Mouse (Mus musculus) heart, embryonic 12.5 days (tissue): ENCODE results near the gene Gm17490. TPM values are rescaled to one million over a fixed set of nuclear protein-coding genes. Genes with fewer than 3 reads are reported as not detected.

ENCODE experiments used
- ATAC-seq: fragments of 200-750 bp; cut with Nextera tagmentation; 2 replicates; pipeline ENCODE4 v1.8.0; 2017; ENCODE audit warnings: moderate TSS enrichment, moderate library complexity; ENCODE audit not compliant: insufficient number of reproducible peaks, low FRiP score
- H3K27ac ChIP-seq: fragments of 300-500 bp; sonication (generic); 2 replicates; pipeline ENCODE4 v1.5.1; 2016; ENCODE audit warnings: mild to moderate bottlenecking, moderate library complexity; ENCODE audit not compliant: poor library complexity, severe bottlenecking
- H3K27me3 ChIP-seq: fragments of 300-500 bp; sonication (generic); replicated peaks from 2 replicates; pipeline ENCODE4 v1.6.1; 2016; ENCODE audit warnings: mild to moderate bottlenecking, moderate library complexity
- H3K36me3 ChIP-seq: fragments of 300-500 bp; sonication (generic); 2 replicates; pipeline ENCODE4 v1.6.1; 2016; ENCODE audit warnings: mild to moderate bottlenecking, moderate library complexity
- H3K4me1 ChIP-seq: fragments of 300-500 bp; sonication (generic); replicated peaks from 2 replicates; pipeline ENCODE4 v1.6.1; 2016; ENCODE audit warnings: mild to moderate bottlenecking
- H3K4me2 ChIP-seq: fragments of 300-500 bp; sonication (generic); 2 replicates; pipeline ENCODE4 v1.6.1; 2016; ENCODE audit warnings: mild to moderate bottlenecking, moderate library complexity
- H3K4me3 ChIP-seq: fragments of 300-500 bp; sonication (generic); 2 replicates; pipeline ENCODE4 v1.5.1; 2016; ENCODE audit warnings: mild to moderate bottlenecking
- H3K9ac ChIP-seq: fragments of 300-500 bp; sonication (generic); 2 replicates; pipeline ENCODE4 v1.6.1; 2016; ENCODE audit warnings: mild to moderate bottlenecking, moderate library complexity
- H3K9me3 ChIP-seq: fragments of 300-500 bp; sonication (generic); replicated peaks from 2 replicates; pipeline ENCODE4 v1.6.1; 2016; ENCODE audit warnings: mild to moderate bottlenecking, moderate library complexity
- WGBS: fragments of 180-500 bp; shearing (Covaris S2); methylation state at CpG from one replicate; pipeline ENCODE4 v1.1.7; 2016; 5-methylcytosine and 5-hydroxymethylcytosine counted together
- polyA plus RNA-seq: library from polyadenylated mRNA; unstranded; fragments of >200 nt; fragmentation: Nextera tagmentation; extraction: Ambion mirVana; gene quantifications from 2 replicates; pipeline ENCODE4 v1.2.1, GENCODE M21; 2016

The Gm17490 gene
- polyA plus RNA-seq, 1 experiment from 2014 or later = not detected

DNA sequence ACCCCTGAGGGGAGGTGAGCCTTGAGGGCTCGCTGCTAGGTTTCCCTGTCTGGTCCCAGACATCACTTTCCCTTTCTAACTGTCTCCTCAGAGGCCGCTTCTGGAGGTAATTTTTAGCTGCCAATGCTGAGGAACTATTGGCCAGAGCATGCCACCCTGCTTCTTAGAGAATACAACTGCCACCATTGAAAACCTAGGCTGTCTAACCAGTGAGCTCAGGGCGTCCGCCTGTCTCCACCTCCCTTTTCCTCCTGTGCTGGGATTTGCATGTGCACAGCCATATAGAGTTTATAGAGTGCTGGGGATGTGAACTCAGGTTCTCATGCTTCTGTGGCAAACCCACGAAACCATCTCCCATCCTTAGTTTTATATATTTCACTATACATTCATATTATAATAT is 27.7 kb upstream of the Gm17490 start:
- no peak overlapping the region for H3K4me3 ChIP-seq
- no peaks in the 10 kb centered on the region for H3K36me3 ChIP-seq
- no peak overlapping the region for H3K27ac ChIP-seq
- H3K9ac ChIP-seq = no peak overlapping the region
- H3K9me3 ChIP-seq = no peaks in the 10 kb centered on the region
- H3K4me2 ChIP-seq = no peak overlapping the region
- no peak for ATAC-seq
- no peaks in the 10 kb centered on the region for H3K27me3 ChIP-seq
- no peaks in the 10 kb centered on the region; the same call in 1 of the 2 replicates for H3K4me1 ChIP-seq
- whole genome bisulfite sequencing = 76% methylated on average over 5 of the region's 5 CpGs

GRCm38 (mm10) chr2:11653330-11653729 is 27.3 kb upstream of the Gm17490 start:
- H3K4me3 ChIP-seq = no peak overlapping the region
- ATAC-seq = no peak
- 24% methylated on average over 6 of the region's 6 CpGs for WGBS

DNA sequence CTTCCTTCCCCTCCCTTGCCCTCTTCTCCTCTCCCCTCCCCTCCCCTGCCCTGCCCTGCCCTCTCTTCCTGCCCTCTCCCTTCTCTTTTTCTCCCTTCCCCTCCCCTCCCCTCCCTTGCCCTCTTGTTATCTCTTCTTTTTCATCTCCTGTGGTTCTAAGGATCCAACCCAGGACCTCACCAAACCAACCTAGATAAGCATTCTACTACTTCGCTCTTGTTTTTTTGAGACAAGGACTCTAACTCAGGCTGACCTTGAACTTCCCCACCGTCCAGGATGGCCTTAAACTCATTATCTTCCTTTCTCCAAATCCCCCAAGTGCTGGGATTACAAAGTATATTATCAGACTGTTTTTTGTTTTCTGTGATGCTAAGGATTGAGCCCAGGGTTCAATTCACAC is 26.7 kb upstream of the Gm17490 start:
- H3K9ac ChIP-seq = no peak overlapping the region
- no peaks in the 10 kb centered on the region for H3K27me3 ChIP-seq
- ATAC-seq = no peak
- no peaks in the 10 kb centered on the region for H3K36me3 ChIP-seq
- H3K27ac ChIP-seq = no peak overlapping the region
- H3K9me3 ChIP-seq = no peaks in the 10 kb centered on the region
- H3K4me1 ChIP-seq = no peaks in the 10 kb centered on the region; the same call in 1 of the 2 replicates
- no peak overlapping the region for H3K4me3 ChIP-seq
- 50% methylated on average over 2 of the region's 2 CpGs for WGBS
- no peak overlapping the region for H3K4me2 ChIP-seq

More at GRCm38 (mm10) chr2:11653330-11653729, 27.3 kb upstream of the Gm17490 start:
- H3K27me3 ChIP-seq = no peaks in the 10 kb centered on the region
- H3K27ac ChIP-seq = no peak overlapping the region
- no peaks in the 10 kb centered on the region for H3K36me3 ChIP-seq
- no peaks in the 10 kb centered on the region; the same call in 1 of the 2 replicates for H3K4me1 ChIP-seq
- no peaks in the 10 kb centered on the region for H3K9me3 ChIP-seq
- H3K4me2 ChIP-seq = no peak overlapping the region
- H3K9ac ChIP-seq = no peak overlapping the region

DNA sequence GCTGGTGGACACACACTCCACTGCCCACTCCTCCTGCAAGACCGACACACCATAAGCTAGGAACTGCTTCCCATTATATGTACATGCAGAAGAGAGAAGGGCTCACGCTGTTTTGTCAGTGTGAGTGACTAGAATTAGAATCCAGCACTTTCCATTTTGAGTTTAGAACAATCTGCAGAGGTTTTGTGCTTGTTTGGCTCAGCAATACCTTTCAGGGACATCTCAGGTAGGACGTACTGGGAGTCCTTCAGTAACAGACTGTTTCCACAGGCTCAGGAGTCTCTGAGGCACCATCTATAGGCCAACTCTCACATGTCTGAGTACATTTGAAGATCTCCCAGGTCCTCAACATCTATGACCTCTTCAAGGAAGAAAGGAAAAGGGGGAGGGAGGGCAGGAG is 26.1 kb upstream of the Gm17490 start:
- WGBS = 79% methylated on average over 3 of the region's 3 CpGs
- Histone ChIP-seq H3K4me3 (no peak overlapping the region), H3K9ac (no peak overlapping the region), H3K27me3 (no peaks in the 10 kb centered on the region), H3K9me3 (no peaks in the 10 kb centered on the region), H3K27ac (no peak overlapping the region), H3K4me1 (no peaks in the 10 kb centered on the region; the same call in 1 of the 2 replicates), H3K36me3 (no peaks in the 10 kb centered on the region), H3K4me2 (no peak overlapping the region)
- no peak for ATAC-seq

- Histone ChIP-seq H3K4me1 (no peaks in the 10 kb centered on the region; the same call in 1 of the 2 replicates), H3K27ac (no peak overlapping the region), H3K9ac (no peak overlapping the region), H3K27me3 (no peaks in the 10 kb centered on the region), H3K4me3 (no peak overlapping the region), H3K4me2 (no peak overlapping the region), H3K9me3 (no peaks in the 10 kb centered on the region), H3K36me3 (no peaks in the 10 kb centered on the region)
- ATAC-seq = no peak
- 50% methylated on average over 3 of the region's 3 CpGs for WGBS
Measured at GRCm38 (mm10) chr2:11651476-11651875, 25.4 kb upstream of the Gm17490 start.

- Histone ChIP-seq H3K36me3 (no peaks in the 10 kb centered on the region), H3K9me3 (no peaks in the 10 kb centered on the region), H3K4me3 (no peak overlapping the region), H3K9ac (no peak overlapping the region), H3K4me1 (no peaks in the 10 kb centered on the region), H3K4me2 (no peak overlapping the region), H3K27me3 (no peaks in the 10 kb centered on the region), H3K27ac (no peak overlapping the region)
- no peak for ATAC-seq
- WGBS = 85% methylated on average over 2 of the region's 2 CpGs
Measured at GRCm38 (mm10) chr2:11645297-11645696, 19.2 kb upstream of the Gm17490 start.

- no peak overlapping the region for H3K27ac ChIP-seq
- no peak overlapping the region for H3K4me3 ChIP-seq
- no peak overlapping the region for H3K9ac ChIP-seq
- no peak for ATAC-seq
- 75% methylated on average over 1 of the region's 1 CpGs for WGBS
- no peaks in the 10 kb centered on the region for H3K9me3 ChIP-seq
- H3K4me1 ChIP-seq = no peaks in the 10 kb centered on the region
- no peaks in the 10 kb centered on the region for H3K27me3 ChIP-seq
- H3K4me2 ChIP-seq = no peak overlapping the region
- no peaks in the 10 kb centered on the region for H3K36me3 ChIP-seq
Measured at GRCm38 (mm10) chr2:11644057-11644456, 18.0 kb upstream of the Gm17490 start.

DNA sequence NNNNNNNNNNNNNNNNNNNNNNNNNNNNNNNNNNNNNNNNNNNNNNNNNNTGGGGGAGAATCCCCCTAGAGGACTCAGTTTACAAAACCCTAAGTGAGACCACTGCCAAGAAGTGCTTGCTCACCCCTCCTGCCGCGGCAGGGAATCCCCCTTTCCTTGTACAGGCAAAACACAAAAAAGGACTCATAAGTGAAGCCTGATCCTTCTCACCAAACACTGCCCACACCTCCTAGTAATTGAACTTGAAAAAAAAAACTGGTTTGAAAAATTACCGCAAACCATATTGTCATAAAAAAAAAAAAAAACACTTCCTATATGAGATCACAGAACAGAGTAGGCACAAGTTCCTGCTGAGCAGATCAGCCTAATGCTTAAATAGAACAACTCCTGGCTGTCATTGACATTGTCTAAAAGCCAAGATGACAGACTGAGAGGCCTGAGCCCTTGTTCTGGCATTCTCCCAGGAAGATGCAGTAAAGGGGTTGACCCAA is 16.4 kb upstream of the Gm17490 start, which contains the start of gene Il2ra:
Gene Il2ra (plus strand): TSS at position 357 of the 491 bp plus-strand sequence.
- 75% methylated on average over 3 of the region's 3 CpGs for WGBS
- Histone ChIP-seq H3K4me1 (no peaks in the 10 kb centered on the region), H3K36me3 (no peaks in the 10 kb centered on the region), H3K9me3 (no peaks in the 10 kb centered on the region), H3K9ac (no peak within 1 kb of the TSS), H3K4me2 (no peak within 1 kb of the TSS), H3K27ac (no peak within 1 kb of the TSS), H3K4me3 (no peak within 1 kb of the TSS), H3K27me3 (no peaks in the 10 kb centered on the region)
- ATAC-seq = no peak

DNA sequence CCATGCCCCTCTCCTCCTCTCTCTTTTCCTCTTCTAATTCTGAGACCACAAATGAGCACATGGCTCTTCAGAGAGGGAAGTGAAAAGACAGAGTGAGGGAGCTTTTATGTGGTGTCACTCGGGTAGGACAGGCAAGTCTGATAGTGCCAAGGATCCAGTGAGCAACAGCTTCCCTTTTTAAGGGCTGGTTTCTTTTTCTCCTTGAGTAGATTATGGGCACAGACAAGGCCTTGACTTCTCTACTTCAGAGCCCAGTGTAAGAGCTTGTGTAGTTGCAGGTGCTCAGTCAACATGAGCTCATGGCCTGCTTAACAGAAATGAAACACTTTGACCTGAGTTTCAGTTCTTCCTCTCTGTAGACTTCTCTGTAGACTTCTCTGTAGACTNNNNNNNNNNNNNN is 11.1 kb upstream of the Gm17490 start:
- H3K9me3 ChIP-seq = no peaks in the 10 kb centered on the region
- no peaks in the 10 kb centered on the region for H3K27me3 ChIP-seq
- no peaks in the 10 kb centered on the region for H3K4me1 ChIP-seq
- ATAC-seq = no peak
- no peak overlapping the region for H3K4me2 ChIP-seq
- WGBS = 31% methylated on average over 1 of the region's 1 CpGs
- no peak overlapping the region for H3K9ac ChIP-seq
- H3K36me3 ChIP-seq = no peaks in the 10 kb centered on the region
- no peak overlapping the region for H3K27ac ChIP-seq
- H3K4me3 ChIP-seq = no peak overlapping the region

GRCm38 (mm10) chr2:11636138-11636480 is 10.0 kb upstream of the Gm17490 start:
- 74% methylated on average over 3 of the region's 3 CpGs for WGBS
- H3K27ac ChIP-seq = no peak overlapping the region
- H3K4me3 ChIP-seq = no peak overlapping the region

DNA sequence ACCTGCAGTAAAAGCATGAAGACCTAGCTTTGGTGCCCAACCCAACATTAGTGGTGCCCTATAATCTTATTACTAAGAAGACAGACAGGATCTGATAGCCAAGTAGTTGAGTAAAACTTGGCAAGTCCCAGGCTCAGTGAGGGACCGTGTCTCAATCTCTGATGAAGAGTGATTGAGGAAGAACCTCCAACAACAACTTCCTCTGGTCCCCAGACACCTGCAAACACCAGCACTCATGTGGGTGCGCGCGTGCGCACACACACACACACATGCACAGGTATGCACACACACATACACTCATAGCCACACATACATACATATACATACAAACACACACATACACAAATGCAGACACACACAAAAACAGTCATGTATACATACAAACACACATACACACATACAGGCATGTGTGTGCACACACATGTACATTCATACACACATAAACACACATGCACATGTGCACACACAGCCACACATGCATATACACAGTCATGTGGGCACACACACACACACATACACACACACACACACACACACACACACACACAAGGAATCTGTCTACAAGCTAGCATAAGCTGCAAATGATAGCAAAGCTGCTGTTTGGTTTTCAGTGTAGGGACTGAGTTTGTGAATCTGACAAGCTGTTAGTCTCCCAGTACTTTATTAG is 9.5 kb upstream of the Gm17490 start:
- ATAC-seq = no peak
- no peaks in the 10 kb centered on the region for H3K36me3 ChIP-seq
- no peak overlapping the region for H3K4me2 ChIP-seq
- H3K27me3 ChIP-seq = no peaks in the 10 kb centered on the region
- H3K4me1 ChIP-seq = no peaks in the 10 kb centered on the region
- H3K4me3 ChIP-seq = no peak overlapping the region
- H3K9ac ChIP-seq = no peak overlapping the region
- no peaks in the 10 kb centered on the region for H3K9me3 ChIP-seq
- WGBS = 86% methylated on average over 5 of the region's 5 CpGs
- H3K27ac ChIP-seq = no peak overlapping the region

More at GRCm38 (mm10) chr2:11636138-11636480, 10.0 kb upstream of the Gm17490 start:
- H3K4me1 ChIP-seq = no peaks in the 10 kb centered on the region
- no peaks in the 10 kb centered on the region for H3K27me3 ChIP-seq
- no peaks in the 10 kb centered on the region for H3K36me3 ChIP-seq
- no peak for ATAC-seq
- no peak overlapping the region for H3K4me2 ChIP-seq
- H3K9me3 ChIP-seq = no peaks in the 10 kb centered on the region
- H3K9ac ChIP-seq = no peak overlapping the region

DNA sequence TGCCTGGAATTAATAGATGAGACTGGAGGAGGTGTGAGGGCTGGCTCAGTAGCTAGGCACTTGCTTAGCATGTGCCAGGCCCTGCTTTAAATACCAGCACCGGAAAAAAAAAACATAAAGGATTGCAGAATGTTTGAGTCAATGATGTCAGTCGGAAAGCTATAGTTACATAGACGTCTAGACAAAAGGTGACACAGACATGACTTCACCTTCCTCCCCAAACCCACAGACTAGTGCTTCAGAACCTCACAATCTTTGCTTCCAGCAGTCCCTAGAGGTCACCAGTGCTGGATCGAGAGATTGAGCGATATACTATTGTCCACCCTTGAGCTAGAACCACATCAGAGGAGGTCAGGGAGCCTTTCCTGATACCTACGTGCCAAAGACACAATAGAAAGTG is 9.0 kb upstream of the Gm17490 start:
- WGBS = 75% methylated on average over 6 of the region's 6 CpGs
- H3K27ac ChIP-seq = no peak overlapping the region

More for the DNA sequence above, 9.0 kb upstream of the Gm17490 start:
- no peaks in the 10 kb centered on the region for H3K36me3 ChIP-seq
- H3K9me3 ChIP-seq = no peaks in the 10 kb centered on the region
- H3K4me3 ChIP-seq = no peak overlapping the region
- no peak overlapping the region for H3K9ac ChIP-seq
- ATAC-seq = no peak
- no peak overlapping the region for H3K4me2 ChIP-seq
- H3K27me3 ChIP-seq = no peaks in the 10 kb centered on the region
- H3K4me1 ChIP-seq = no peaks in the 10 kb centered on the region
